Mouse (Mus musculus) kidney, adult 2 months (tissue): ENCODE results near the gene Slc9a3.

Source experiments
- CTCF ChIP-seq: fragments of 200-500 bp; conservative IDR thresholded peaks from 2 replicates; pipeline ENCODE4 v1.5.1; 2011; ENCODE audit warnings: low read depth, mild to moderate bottlenecking, control low read depth, low read length, moderate library complexity, mixed read lengths; ENCODE audit not compliant: insufficient read depth, insufficient read length
- POLR2A ChIP-seq: fragments of 200-500 bp; IDR thresholded peaks from one replicate; pipeline ENCODE4 v1.6.1; 2011; ENCODE audit warnings: low read depth, low read length, control low read depth

DNA sequence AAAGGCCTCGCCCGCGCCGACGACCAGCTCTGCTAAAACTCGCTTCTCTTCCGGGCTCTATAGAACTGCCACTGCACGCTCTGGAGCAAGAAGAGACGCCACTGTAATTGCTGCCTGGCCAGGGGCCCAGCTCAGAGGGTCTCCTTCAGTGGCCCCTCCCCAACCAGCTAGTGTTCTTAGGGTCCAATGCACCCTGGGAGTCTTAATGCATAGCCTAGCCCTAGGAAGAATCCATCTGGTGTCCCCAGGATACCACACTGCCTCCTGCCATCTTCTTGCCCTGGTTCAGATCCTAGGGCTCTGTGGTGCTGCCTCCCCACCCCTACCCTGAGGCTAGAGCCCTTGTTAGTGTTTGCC lies 45.8 kb downstream of the Slc9a3 start:
- TF ChIP-seq CTCF = no peak
- no peak for TF ChIP-seq POLR2A
